Mouse (Mus musculus) stomach, adult 2 months (tissue): ENCODE data around the gene Slc46a2. TPM values are rescaled to one million over a fixed set of nuclear protein-coding genes. Genes with fewer than 3 reads are reported as not detected.

Source experiments
- polyA plus RNA-seq: library from polyadenylated mRNA; depleted of rRNA; stranded (reverse); fragments of >200 nt; gene quantifications from 2 replicates; pipeline ENCODE4 v1.2.3, GENCODE M21; 2012; rRNA removed

Slc46a2 gene
- polyA plus RNA-seq, result 2.0 and 5.6 TPM in 2 replicates

DNA sequence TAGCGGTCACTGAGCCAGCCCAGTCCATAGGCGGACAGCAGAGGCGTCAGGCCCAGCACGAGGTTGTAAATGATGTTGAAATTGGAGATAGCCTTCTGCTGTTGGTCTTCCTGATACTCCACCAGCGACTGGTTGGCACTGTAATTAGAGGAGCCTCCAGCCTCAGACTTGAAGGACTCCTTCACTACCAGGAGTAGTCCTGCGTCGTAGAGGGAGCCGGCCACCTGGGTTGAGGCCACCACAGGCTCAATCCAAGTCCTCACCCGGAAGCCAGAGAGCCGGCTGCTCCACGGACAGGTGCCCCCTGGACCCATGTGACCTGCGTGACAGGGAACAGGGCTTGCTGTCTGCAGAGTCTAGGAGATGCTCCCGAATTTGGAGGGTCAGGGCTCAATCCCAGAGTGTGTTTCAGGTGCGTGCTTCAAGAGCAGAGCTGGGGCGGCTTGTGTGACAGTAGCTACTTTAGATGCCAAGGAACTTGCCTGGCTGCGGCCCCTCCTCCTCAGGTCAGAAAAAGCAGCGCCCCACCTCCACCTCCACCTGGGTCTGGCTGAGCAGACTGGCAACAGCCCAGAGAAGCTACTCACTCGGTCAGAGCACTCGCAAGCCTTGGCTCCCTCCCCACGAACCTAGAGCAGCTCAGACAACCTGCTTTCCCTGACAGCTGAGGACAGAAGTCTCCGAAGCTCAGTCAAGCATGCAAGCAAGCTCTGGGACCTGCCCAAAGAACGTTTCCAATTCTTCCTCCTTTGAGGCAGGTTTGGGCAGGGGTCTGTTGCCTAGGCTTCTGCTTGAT, at the start of gene Slc46a2:
TSS of gene Slc46a2 (minus strand) at position 449 of the 796 bp plus-strand sequence.

GRCm38 (mm10) chr4:59963405-59964344, 48.8 kb upstream of the Slc46a2 start, which contains the start of gene Mup6:
Gene Mup6, plus strand, starts transcription at chr4:59964294.

GRCm38 (mm10) chr4:59960610-59961009, 45.8 kb upstream of the Slc46a2 start, which contains the start of gene Mup4:
Gene Mup4, minus strand, starts transcription at chr4:59960710.

Other genes starting within 250 kb of the Slc46a2 start
- 2.3 and 2.4 TPM in 2 replicates for gene Inip, start 113.5 kb downstream of the Slc46a2 start, polyA plus RNA-seq
- gene Snx30, start 109.2 kb downstream of the Slc46a2 start, polyA plus RNA-seq, result 0.45 and 1.6 TPM in 2 replicates
- not detected in 2 replicates for gene Mup4, start 45.7 kb upstream of the Slc46a2 start, polyA plus RNA-seq
- not detected in 2 replicates for gene Mup6, start 49.2 kb upstream of the Slc46a2 start, polyA plus RNA-seq
- gene Mup7, start 155.4 kb upstream of the Slc46a2 start, polyA plus RNA-seq, result 0.24 TPM in 1 of 2 replicates, not detected in the other
- gene Mup2, start 239.2 kb upstream of the Slc46a2 start, polyA plus RNA-seq, result not detected in 2 replicates